Mouse (Mus musculus): ENCODE data around the gene Cnksr3. TPM values are rescaled to one million over a fixed set of nuclear protein-coding genes. Genes with fewer than 3 reads are reported as not detected.

Cnksr3 gene
- polyA plus RNA-seq, 1 experiment: 2.0 TPM

DNA sequence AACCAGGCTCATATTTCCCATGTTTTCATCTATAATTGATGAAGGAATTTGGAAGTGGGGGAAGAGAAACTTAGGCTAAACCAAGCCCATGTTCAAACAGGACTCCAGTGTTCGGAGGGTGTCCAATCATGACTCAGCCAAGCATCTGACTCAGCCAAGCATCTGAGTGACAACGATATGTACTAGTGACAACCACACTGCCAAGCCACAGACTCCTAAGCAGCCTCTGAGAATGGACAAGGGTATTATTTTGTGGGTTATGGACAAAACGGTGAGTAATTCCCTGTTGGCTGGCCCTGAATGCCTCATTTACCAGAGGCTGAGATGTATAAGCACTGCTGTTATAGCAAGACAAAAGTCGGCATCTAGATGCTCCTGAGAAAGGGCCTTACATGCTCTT is 98.3 kb downstream of the Cnksr3 start:
- Histone ChIP-seq H3K4me1 (ENCODE audit: control insufficient read depth, insufficient read depth, insufficient read length, low read length) (peaks cover 6% of the 10 kb centered on the region), H3K4me3 (ENCODE audit: insufficient read depth, low read depth, low read length) (no peak overlapping the region), H3K27ac (replicated peaks; ENCODE audit: low read depth, low read length) (no peak overlapping the region)

DNA sequence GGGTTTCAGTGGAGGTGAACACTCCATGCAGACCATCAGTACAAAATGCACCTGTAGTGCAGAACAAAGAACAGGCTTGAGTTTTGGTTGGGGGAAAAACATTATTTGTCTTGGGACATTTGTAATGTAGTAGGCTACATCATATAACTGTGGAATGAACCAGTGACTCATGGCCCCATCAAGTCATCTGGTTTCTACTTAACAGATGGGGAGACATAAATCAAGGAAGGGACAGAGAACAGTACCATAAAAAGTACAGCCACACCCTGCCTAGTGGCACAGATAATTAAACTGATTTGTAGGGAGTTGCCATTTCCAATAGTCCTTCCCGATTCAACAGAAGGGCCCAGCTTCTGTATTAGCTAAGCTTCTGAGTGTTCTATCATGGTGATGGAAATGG is 98.9 kb downstream of the Cnksr3 start:
- Histone ChIP-seq H3K27ac (replicated peaks; ENCODE audit: low read depth, low read length) (no peak overlapping the region), H3K4me1 (ENCODE audit: control insufficient read depth, insufficient read depth, insufficient read length, low read length) (peaks cover 6% of the 10 kb centered on the region), H3K4me3 (ENCODE audit: insufficient read depth, low read depth, low read length) (no peak overlapping the region)

DNA sequence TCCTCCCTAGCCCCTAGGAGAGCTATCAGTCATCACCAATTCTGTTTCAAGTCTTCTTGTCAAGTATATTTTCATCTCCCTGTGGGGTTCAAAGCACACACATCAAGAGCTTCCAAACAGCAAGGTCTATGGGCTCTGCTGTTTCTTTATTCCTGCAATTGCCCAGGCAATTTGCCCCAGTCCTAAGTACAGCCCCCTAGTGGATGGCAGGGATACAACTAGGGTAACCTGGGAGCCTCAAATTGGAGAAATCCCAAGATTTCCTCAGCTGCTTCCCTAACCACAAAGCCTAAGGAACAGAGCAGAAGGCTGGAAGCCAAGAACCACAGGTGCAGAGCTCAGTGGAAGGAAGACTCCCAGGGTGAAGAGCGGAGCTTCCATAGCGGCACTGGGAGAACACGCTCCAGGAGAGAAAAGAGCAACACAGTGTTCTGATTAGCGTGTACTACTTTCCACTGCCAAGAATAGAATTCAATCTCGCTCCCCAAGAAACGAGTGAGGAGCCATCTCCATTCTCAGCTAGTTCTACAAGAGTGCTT is 100.5 kb downstream of the Cnksr3 start:
- H3K4me3 ChIP-seq (ENCODE audit: insufficient read depth, low read depth, low read length): no peak overlapping the region
- no peak overlapping the region for H3K27ac ChIP-seq (replicated peaks; ENCODE audit: low read depth, low read length)
- peaks cover 3% of the 10 kb centered on the region; the same call in 1 of the 2 replicates for H3K4me1 ChIP-seq (ENCODE audit: control insufficient read depth, insufficient read depth, insufficient read length, low read length)

DNA sequence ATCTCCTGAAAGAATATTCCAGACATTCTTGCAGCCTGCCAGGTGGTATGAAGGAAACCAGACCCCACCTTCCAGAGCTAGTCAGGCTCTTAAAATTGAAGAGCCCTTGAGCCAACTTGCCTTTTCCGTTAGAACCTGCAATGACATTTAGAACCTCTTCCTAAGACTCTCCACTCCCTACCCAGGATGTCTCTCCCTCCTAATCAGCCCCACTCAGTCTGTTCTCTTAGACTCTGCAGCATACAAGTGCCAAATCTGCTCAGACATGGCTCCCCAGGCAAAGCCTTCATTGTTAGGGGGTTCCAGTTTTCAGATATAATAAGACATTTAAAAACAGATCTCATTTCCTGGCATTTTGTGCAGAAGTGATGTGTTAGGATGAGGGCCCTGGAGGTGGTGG is 108.2 kb downstream of the Cnksr3 start:
- Histone ChIP-seq H3K4me3 (ENCODE audit: insufficient read depth, low read depth, low read length) (no peak overlapping the region), H3K27ac (replicated peaks; ENCODE audit: low read depth, low read length) (no peak overlapping the region), H3K4me1 (ENCODE audit: control insufficient read depth, insufficient read depth, insufficient read length, low read length) (no peaks in the 10 kb centered on the region)

DNA sequence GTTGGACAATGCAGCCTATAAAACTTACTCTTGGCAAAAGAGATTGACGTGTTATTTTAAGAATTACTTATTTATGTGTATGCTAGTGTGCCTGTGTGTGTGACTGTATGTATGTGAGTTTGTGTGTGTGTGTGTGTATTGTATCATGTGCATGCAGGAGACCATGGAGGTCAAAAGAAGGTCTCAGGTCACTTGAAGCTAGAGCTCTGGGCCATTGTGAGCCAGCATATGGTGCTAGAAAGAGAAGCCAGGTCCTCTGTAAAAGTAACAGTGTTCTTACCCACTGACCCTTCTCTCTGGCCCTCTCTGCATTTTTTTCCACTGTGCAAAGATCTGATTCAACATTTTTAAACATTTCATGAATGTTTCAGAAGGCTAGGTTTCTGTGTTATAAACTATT is 134.1 kb downstream of the Cnksr3 start:
- no peak overlapping the region for H3K4me3 ChIP-seq (ENCODE audit: insufficient read depth, low read depth, low read length)
- H3K27ac ChIP-seq (replicated peaks; ENCODE audit: low read depth, low read length): no peak overlapping the region
- no peaks in the 10 kb centered on the region for H3K4me1 ChIP-seq (ENCODE audit: control insufficient read depth, insufficient read depth, insufficient read length, low read length)

GRCm38 (mm10) chr10:7077389-7077808 is 134.6 kb downstream of the Cnksr3 start:
- Histone ChIP-seq H3K4me1 (ENCODE audit: control insufficient read depth, insufficient read depth, insufficient read length, low read length) (no peaks in the 10 kb centered on the region), H3K4me3 (ENCODE audit: insufficient read depth, low read depth, low read length) (no peak overlapping the region), H3K27ac (replicated peaks; ENCODE audit: low read depth, low read length) (no peak overlapping the region)

- H3K27ac ChIP-seq (replicated peaks; ENCODE audit: low read depth, low read length): no peak overlapping the region
- H3K4me1 ChIP-seq (ENCODE audit: control insufficient read depth, insufficient read depth, insufficient read length, low read length): no peaks in the 10 kb centered on the region
- H3K4me3 ChIP-seq (ENCODE audit: insufficient read depth, low read depth, low read length): no peak overlapping the region
Measured at GRCm38 (mm10) chr10:7076662-7077211, 135.3 kb downstream of the Cnksr3 start.

DNA sequence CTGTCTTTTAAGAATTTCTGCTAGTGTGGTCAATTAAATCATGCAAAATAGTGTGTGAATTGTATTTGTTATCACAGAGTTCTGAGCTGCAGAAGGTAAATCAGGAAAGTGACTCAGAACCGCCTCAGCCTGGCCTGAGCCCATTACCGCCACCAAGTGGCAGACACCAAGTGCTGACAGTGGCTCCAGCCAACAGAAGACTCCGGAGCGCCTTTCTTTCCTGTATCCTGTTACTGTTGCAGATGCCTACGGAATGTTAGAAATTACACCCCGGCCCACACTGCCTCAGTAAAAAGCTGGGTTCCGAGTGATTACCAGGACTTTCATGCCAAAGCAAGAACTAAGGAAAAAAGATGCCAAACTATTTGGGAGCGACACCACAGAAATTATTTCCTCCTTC is 135.8 kb downstream of the Cnksr3 start:
- Histone ChIP-seq H3K4me1 (ENCODE audit: control insufficient read depth, insufficient read depth, insufficient read length, low read length) (no peaks in the 10 kb centered on the region), H3K4me3 (ENCODE audit: insufficient read depth, low read depth, low read length) (no peak overlapping the region), H3K27ac (replicated peaks; ENCODE audit: low read depth, low read length) (no peak overlapping the region)

- Histone ChIP-seq H3K27ac (replicated peaks; ENCODE audit: low read depth, low read length) (no peak overlapping the region), H3K4me1 (ENCODE audit: control insufficient read depth, insufficient read depth, insufficient read length, low read length) (no peaks in the 10 kb centered on the region), H3K4me3 (ENCODE audit: insufficient read depth, low read depth, low read length) (no peak overlapping the region)
Measured at GRCm38 (mm10) chr10:7075661-7076060, 136.4 kb downstream of the Cnksr3 start.

DNA sequence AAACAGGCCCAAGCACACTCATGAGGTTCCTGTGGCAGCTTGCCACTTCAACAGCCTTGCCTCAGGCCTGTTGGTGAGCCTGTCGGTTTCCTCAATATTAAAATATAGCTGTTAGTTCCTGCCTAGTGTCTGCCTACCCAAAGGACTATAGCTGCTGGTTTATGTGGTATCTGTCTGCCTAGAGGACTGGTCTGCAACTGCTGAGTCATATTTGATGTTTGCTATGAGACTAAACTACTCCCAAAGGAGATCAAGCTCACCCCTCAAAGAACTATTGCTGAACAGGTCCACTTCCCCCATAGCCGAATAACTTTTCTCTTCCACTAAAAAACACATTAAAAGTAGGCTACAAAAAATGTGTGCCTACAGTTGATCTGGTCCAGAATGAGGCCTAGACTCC is 137.8 kb downstream of the Cnksr3 start:
- Histone ChIP-seq H3K27ac (replicated peaks; ENCODE audit: low read depth, low read length) (no peak overlapping the region), H3K4me3 (ENCODE audit: insufficient read depth, low read depth, low read length) (no peak overlapping the region), H3K4me1 (ENCODE audit: control insufficient read depth, insufficient read depth, insufficient read length, low read length) (no peaks in the 10 kb centered on the region)

- no peak overlapping the region for H3K27ac ChIP-seq (replicated peaks; ENCODE audit: low read depth, low read length)
- no peaks in the 10 kb centered on the region for H3K4me1 ChIP-seq (ENCODE audit: control insufficient read depth, insufficient read depth, insufficient read length, low read length)
- H3K4me3 ChIP-seq (ENCODE audit: insufficient read depth, low read depth, low read length): no peak overlapping the region
Measured at GRCm38 (mm10) chr10:7070924-7071323, 141.1 kb downstream of the Cnksr3 start.

GRCm38 (mm10) chr10:7070100-7070835 is 141.8 kb downstream of the Cnksr3 start:
- Histone ChIP-seq H3K4me1 (ENCODE audit: control insufficient read depth, insufficient read depth, insufficient read length, low read length) (no peaks in the 10 kb centered on the region), H3K27ac (replicated peaks; ENCODE audit: low read depth, low read length) (no peak overlapping the region)

DNA sequence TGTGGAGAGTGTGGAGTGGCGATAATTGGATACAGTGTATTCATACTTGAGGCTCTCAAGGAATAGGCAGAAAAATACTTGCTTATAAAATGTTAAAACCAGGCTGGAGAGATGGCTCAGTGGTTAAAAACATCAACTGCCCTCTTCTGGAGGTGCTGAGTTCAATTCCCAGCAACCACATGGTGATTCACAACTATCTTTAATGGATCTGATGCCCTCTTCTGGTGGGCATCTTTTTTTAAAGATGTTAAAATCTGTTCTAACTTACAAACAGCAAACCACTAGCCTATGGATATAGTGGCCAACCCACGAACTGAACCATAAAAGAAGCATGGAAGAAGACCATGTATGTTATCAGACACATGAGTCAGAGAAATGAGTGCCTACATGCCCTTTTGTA is 142.9 kb downstream of the Cnksr3 start:
- Histone ChIP-seq H3K27ac (replicated peaks; ENCODE audit: low read depth, low read length) (no peak overlapping the region), H3K4me1 (ENCODE audit: control insufficient read depth, insufficient read depth, insufficient read length, low read length) (no peaks in the 10 kb centered on the region), H3K4me3 (ENCODE audit: insufficient read depth, low read depth, low read length) (no peak overlapping the region)

More at GRCm38 (mm10) chr10:7070100-7070835, 141.8 kb downstream of the Cnksr3 start:
- H3K4me3 ChIP-seq (ENCODE audit: insufficient read depth, low read depth, low read length): no peak overlapping the region
